Mouse (Mus musculus) forelimb bud, embryonic 11.5 days (tissue): ENCODE data around the gene Nlgn2.

Experiments
- DNase-seq: peaks from one replicate; pipeline ENCODE4 v3.0.0-alpha.2; 2012; ENCODE audit warnings: low read depth, low spot score

Nlgn2 gene

DNA sequence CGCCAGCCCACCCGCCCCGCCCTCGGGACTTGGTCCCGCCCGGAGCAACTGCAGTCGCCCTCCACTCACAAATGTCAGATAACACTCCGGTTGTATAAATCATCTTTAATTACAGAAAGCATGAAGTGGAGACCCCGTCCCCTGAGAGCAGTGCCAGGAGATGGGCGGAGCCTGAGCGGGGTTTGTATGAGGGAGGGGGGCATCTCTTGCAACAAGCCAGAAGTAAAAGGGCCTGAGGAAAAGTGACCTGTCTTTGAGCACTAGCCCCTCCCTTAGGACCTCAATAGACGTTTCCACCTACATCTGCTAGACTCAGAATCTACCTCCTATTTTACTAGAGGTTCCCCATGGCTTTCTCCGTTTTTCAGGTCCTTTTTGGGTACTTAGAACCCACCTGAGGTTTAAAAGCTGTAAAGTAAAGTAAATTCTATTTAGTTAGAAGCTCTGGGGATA, 41.6 kb downstream of the Nlgn2 start:
- no peak for DNase-seq

DNA sequence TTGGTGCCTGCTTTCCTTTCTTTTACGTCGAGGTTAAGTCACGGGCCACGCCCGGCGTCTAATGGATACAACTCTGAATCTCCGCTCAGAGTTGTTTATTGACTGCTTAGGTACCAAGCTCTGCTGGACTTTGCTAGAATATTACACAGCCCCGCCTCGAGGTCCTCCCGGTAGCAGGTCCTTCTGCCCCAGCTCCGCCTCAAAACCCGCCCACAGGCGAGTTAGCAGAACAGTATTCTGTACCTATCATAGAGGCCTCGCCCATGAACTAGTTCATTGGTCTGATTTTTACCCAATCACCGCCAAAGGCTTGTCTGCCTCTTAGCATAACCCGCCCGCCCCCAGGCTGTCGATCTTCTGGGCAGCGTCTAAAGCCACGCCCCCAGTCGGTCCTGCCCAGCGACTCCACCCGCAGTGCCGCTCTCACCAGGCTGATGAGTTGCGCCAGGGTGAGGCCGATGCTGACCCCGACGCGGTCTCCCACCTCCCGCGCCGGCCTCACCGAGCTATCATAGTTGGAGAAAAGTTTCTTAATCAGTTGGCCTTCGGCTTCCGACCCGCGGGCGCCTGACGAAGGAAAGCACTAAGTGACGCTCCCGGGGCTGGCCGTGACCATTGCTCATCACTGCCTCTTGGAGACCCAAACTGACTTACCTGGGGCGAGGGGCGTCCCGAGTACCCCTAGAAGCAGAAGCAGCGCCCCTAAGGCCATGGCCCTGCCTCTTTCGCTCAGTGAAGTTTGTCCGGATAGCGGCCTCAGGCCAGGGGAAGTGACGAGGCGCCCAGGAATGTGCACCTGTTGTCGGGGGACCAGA, 42.2 kb downstream of the Nlgn2 start, which contains the start of gene Chrnb1:
Chrnb1 (minus strand) TSS at position 776 of the 815 bp plus-strand sequence.
- DNase-seq = peak; percentile 90

DNA sequence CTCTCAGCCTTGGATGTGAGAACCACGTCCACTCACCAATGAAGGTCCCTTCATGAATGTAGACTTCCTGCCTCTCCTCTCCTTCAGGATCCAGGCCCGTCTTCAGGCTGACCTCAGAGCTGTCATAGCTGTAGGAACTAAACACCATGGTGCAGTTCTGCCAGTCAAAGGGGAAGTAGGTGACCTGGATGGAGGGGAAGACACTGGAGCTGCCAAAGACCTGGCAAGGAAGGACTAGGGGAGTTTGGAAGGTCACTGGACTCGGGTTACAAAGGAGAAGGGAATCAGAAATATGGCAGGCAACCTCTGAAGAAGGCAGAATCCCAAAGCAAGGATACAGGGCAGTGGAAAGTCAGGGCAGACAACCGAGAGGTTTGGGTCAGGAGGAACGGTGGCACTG, 44.2 kb downstream of the Nlgn2 start:
- no peak for DNase-seq

DNA sequence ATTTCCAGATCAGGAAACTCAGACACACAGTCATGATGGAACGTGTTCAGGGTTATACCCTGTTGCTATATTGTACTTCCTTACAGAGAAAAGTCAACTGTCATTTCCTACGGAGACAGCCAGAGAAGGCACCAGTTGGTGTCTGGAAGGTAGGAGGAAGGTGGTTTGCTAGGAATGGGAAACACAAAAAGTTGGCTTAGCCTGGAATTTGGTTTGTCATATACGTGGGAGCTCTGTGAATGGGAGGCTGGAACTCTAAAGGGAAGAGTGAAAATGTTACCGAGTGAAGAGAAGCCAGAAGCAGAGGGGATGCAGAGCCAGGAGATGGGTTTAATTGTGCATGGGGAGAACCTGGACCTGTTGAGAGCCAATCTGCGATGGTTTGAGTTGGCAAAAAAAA, 46.2 kb downstream of the Nlgn2 start:
- DNase-seq = no peak

DNA sequence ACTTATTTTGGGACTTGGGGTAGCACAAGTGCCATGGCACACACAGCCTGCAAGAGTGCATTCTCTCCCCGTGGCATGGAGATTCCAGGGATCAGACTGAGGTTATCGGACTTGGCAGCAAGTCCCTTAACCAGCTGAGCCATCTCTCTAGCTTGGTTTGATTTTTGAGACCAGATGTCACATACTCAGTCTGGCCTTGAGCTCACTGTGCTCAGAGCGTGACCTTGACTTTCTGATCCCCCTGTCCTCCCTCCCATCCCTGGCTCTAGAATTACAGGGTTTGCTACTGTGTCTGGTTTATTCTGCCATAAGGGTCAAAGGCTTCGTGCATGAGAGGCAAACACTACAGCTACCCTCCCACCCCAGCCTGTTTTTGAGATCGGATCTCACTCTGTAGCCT, 48.2 kb downstream of the Nlgn2 start:
- DNase-seq = no peak

DNA sequence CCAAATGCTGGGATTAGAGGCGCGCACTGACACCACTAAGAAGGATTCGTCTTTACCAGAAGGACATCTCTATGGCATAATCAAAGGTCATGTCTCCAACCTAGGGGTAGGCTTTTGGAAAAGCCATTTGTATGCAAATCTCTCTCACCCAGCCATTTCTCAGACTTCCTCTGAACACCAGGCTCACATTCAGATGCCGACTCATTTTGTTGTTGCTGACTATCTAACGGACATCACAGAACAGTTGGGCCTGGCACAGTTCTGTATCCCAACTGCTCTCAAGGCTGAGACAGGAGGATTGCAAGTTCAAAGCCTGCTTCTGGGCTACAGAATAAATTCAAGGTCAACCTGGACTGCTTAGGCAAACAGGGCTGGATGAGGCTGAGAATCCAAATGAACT, 50.3 kb downstream of the Nlgn2 start:
- DNase-seq = no peak

DNA sequence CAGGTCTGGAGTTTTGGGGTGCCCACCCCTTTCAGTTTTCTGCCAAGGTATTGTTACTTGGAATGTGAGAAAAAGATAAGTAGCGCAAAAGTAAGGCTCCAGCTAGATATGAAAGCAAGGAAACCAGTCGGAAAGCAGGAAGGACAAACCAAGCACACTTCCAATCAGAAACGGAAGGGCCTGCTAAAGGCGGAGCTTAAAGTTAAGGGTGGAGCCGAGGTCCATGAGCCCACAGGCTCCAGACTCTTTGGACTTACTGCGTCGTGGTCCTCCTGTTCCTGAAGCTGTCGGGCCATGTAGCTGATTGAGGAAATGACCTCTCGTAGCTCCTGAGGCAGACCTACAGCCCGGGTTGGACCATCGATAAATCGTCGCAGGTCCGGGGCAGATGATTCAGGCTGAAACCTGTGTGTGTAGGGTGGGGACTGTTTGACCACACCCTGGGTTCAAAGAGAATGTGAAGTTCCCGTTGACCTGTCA, 52.8 kb downstream of the Nlgn2 start:
- DNase-seq = no peak

DNA sequence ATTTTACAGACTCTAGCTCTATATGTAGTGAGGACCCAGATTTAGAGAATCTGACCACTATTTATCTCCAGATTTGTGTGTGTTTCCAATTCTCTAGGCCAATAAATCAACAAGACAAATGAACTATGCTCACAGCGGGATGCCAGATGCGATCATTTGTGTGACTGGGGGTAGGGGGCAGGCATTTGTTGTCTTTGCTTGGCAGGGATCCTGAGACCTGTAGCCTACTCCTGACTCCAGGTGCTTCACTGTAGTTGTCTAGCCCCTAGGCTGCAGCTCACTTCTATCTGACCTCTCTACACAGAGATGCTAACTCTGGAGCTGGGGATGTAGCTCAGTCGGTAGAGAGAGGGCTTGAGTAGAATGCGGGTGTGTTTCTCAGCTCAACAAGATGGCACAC, 55.8 kb downstream of the Nlgn2 start:
- no peak for DNase-seq

DNA sequence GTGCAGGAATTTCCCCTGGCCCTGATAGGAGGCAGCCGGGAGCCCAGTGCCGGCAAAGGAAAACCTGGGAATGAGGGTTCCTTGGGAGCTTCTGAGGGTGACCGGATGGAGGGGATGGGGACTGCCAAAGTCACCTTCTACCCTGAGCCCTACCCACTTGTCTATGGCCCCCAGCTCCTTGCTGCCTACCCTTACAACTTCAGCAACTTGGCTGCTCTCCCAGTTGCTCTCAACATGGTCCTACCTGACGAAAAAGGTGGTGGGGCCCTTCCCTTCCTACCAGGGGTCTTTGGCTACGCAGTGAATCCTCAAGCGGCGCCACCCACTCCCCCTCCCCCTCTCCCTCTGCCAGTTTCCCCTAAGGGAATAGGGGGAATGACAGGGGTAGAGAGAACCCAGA, 58.6 kb downstream of the Nlgn2 start:
- DNase-seq = no peak

DNA sequence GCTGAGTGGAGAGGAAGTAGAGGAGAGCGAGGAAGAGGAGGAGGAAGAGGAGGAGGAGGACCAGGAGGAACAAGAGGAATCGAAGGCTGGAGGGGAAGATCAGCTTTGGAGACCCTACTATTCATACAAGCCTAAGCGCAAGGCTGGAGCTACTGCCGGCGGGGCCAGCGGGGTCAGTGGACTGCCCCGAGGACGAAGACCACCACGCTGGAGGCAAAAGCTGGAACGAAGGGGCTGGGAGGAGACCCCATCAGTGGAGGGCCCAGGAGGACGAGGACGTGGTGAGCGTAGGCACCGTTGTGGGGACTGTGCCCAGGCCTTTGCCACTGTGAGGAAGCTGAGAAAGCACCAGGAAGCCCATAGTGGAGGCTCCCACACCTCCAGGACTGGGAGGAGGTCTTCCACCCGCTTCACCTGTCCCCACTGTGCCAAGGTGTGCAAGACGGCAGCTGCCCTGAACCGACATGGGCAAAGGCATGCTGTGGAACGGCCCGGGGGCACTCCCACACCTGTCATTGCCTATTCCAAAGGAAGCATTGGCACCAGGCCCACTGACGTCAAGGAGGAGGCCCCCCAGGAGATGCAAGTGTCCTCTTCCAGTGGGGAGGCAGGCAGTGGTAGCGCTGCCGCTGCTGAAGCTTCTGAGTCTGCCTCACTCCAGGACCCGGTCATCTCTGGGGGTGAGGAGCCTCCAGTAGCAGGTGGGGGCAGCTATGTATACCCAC, 59.2 kb downstream of the Nlgn2 start:
- no peak for DNase-seq

DNA sequence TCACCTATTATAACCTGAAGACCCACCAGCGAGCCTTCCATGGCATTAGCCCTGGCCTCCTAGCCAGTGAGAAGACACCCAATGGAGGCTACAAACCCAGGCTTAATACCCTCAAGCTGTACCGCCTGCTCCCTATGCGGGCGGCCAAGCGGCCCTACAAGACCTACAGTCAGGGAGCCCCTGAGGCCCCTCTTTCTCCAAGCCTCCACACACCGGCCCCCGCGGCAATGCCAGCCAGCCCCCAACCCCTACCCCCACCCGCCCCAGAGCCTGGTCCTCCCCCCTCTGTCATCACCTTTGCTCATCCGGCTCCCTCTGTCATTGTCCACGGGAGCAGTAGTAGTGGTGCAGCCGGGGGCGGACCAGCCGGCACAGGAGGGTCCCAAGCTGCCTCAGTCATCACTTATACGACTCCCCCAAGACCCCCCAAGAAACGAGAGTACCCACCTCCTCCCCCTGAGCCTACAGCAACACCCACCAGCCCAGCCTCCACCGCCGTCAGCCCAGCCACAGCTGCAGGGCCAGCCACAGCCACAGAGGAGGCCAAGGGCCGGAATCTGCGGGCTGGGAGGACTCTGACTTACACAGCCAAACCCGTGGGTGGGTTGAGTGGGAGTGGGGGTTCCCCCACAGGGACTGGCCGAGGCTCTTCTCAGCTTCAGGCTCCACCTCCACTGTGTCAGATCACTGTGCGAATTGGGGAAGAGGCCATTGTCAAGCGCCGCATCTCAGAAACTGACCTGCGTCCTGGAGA, 59.9 kb downstream of the Nlgn2 start:
- no peak for DNase-seq

DNA sequence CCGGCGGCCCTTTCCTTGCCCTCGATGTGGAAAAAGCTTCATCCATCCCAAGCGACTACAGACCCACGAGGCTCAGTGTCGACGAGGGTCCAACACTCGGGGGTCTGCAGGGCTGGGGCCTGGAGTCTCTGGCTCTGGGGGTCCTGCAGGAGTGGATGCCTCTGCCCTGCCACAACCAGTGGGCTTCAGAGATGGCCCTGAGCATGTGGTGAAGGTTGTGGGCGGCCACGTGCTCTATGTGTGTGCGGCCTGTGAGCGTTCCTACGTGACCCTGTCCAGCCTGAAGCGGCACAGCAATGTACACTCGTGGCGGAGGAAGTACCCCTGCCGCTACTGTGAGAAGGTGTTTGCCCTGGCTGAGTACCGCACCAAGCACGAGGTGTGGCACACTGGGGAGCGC, 61.1 kb downstream of the Nlgn2 start:
- DNase-seq = no peak

DNA sequence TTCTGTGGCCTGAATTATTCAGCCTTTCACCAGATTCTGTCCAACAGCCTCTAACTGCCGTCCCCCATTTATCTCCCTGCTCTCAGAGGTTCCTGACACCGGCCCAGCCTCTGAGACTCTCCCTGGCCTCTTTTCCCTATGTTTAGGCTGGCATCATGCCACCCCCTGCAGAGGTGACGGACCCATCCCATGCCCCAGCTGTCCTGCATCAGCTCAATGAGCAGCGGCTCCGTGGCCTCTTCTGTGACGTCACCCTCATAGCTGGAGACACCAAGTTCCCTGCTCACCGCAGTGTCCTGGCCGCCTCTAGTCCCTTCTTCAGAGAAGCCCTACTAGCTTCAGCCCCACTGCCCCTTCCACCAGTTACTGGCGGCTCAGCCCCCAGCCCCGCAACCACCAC, 61.9 kb downstream of the Nlgn2 start:
- no peak for DNase-seq

DNA sequence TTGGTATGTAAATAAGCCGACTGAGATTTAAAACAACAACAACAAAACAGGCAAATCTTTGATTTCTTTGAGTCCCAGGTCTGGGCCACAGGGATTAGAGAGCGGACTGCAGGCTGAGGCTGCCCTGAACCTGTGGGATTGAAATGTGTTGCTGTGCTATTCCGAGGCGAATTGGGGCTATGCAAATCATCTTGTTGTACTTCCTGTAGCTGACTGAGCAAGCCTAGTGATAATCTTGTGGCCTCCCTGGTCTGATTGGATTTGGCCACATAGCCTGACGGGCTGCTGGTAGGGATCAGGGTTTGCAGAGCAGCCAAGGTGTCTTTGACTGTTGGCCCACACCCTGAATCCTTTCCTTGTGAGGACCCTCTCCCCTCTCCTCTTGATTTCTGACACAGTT, 62.6 kb downstream of the Nlgn2 start:
- no peak for DNase-seq
